Comparison of ENCODE assay signal across 8 mouse cellular contexts in genomic region chr6:118454452-118454851, GRCm38 (mm10). TPM values are rescaled to one million over a fixed set of nuclear protein-coding genes. Genes with fewer than 3 reads are reported as not detected.
A peak's percentile ranks its signal among the peaks of the same experiment; 100 is the strongest.
DNase-seq lines count a peak whose midpoint lies in the region; ATAC-seq and TF ChIP-seq lines count a peak whose summit lies in the region.

No protein-coding gene starts in this region.

- peak overlapping the region; percentile 82 for H3K4me3 ChIP-seq in kidney, embryonic 15.5 days (replicated peaks)
- H3K4me3 ChIP-seq in E14TG2a.4 (replicated peaks; ENCODE audit: low read length), result peak overlapping the region; percentile 88
- H3K4me3 ChIP-seq in embryonic facial prominence, embryonic 14.5 days (ENCODE audit: low read depth, low read length), result peak overlapping the region; percentile 73
- H3K4me3 ChIP-seq in intestine, embryonic 15.5 days (replicated peaks), result peak overlapping the region; percentile 69
- peak overlapping the region; percentile 49 for H3K4me3 ChIP-seq in neural tube, embryonic 11.5 days (ENCODE audit: low read depth, low read length)

- 34% methylated on average over 8 of the region's 8 CpGs for WGBS in kidney, embryonic 15.5 days
- WGBS in embryonic facial prominence, embryonic 14.5 days, result 24% methylated on average over 8 of the region's 8 CpGs
- 36% methylated on average over 8 of the region's 8 CpGs for WGBS in intestine, embryonic 15.5 days
- WGBS in neural tube, embryonic 11.5 days, result 51% methylated on average over 8 of the region's 8 CpGs

- no peaks in the 10 kb centered on the region for H3K27me3 ChIP-seq in kidney, embryonic 15.5 days
- H3K27me3 ChIP-seq in E14TG2a.4 (ENCODE audit: insufficient read depth, low read length), result peaks cover 33% of the 10 kb centered on the region
- H3K27me3 ChIP-seq in embryonic facial prominence, embryonic 14.5 days (replicated peaks; ENCODE audit: control insufficient read depth, insufficient read depth, low read length), result no peaks in the 10 kb centered on the region
- H3K27me3 ChIP-seq in intestine, embryonic 15.5 days (replicated peaks), result no peaks in the 10 kb centered on the region
- H3K27me3 ChIP-seq in neural tube, embryonic 11.5 days (ENCODE audit: control insufficient read depth, insufficient read depth, low read length), result no peaks in the 10 kb centered on the region

- TF ChIP-seq CTCF in E14TG2a.4 (conservative IDR thresholded peaks at IDR 0.05; ENCODE audit: low read length), result no peak

- no peak for ATAC-seq in kidney, embryonic 15.5 days (replicated peaks; ENCODE audit: low FRiP score)
- ATAC-seq in embryonic facial prominence, embryonic 14.5 days (ENCODE audit: low read depth), result 0 out of 2 replicates have a peak, but pooled peaks have one; percentile 1
- ATAC-seq in intestine, embryonic 15.5 days, result no peak
- ATAC-seq in neural tube, embryonic 11.5 days (ENCODE audit: insufficient read depth, low FRiP score, low TSS enrichment), result peak; percentile 42
- no peak for ATAC-seq in cerebellum, adult (ENCODE audit: insufficient number of reproducible peaks, low FRiP score, low TSS enrichment)

- peak overlapping the region; percentile 91 for H3K4me2 ChIP-seq in kidney, embryonic 15.5 days
- peak overlapping the region; percentile 74 for H3K4me2 ChIP-seq in embryonic facial prominence, embryonic 14.5 days (ENCODE audit: low read depth, low read length)
- H3K4me2 ChIP-seq in intestine, embryonic 15.5 days (replicated peaks), result peak overlapping the region; percentile 80
- peak overlapping the region; percentile 55 for H3K4me2 ChIP-seq in neural tube, embryonic 11.5 days (ENCODE audit: low read depth)

- H3K9me3 ChIP-seq in kidney, embryonic 15.5 days (replicated peaks), result no peaks in the 10 kb centered on the region
- H3K9me3 ChIP-seq in E14TG2a.4 (ENCODE audit: low read length), result no peaks in the 10 kb centered on the region
- H3K9me3 ChIP-seq in embryonic facial prominence, embryonic 14.5 days (ENCODE audit: control insufficient read depth, low read length), result no peaks in the 10 kb centered on the region
- no peaks in the 10 kb centered on the region for H3K9me3 ChIP-seq in intestine, embryonic 15.5 days
- H3K9me3 ChIP-seq in neural tube, embryonic 11.5 days (ENCODE audit: control insufficient read depth, low read length), result no peaks in the 10 kb centered on the region

- peak overlapping the region; percentile 96; the same call in 1 of the 2 replicates for H3K27ac ChIP-seq in kidney, embryonic 15.5 days
- peak overlapping the region; percentile 96 for H3K27ac ChIP-seq in embryonic facial prominence, embryonic 14.5 days (replicated peaks; ENCODE audit: low read depth, low read length)
- no peak overlapping the region; the same call in 1 of the 2 replicates for H3K27ac ChIP-seq in intestine, embryonic 15.5 days
- no peak overlapping the region for H3K27ac ChIP-seq in neural tube, embryonic 11.5 days (ENCODE audit: low read depth, low read length)

- H3K4me1 ChIP-seq in kidney, embryonic 15.5 days, result peaks cover 10% of the 10 kb centered on the region
- peaks cover 10% of the 10 kb centered on the region; the same call in 1 of the 2 replicates for H3K4me1 ChIP-seq in E14TG2a.4 (replicated peaks; ENCODE audit: low read depth, low read length)
- 0 out of 2 replicates have a peak, but pooled peaks cover 8% of the 10 kb centered on the region for H3K4me1 ChIP-seq in embryonic facial prominence, embryonic 14.5 days (ENCODE audit: control insufficient read depth, insufficient read depth, low read length)
- H3K4me1 ChIP-seq in intestine, embryonic 15.5 days (replicated peaks), result peaks cover 3% of the 10 kb centered on the region; the same call in 1 of the 2 replicates
- H3K4me1 ChIP-seq in neural tube, embryonic 11.5 days (ENCODE audit: control insufficient read depth, insufficient read depth, low read length), result peaks cover 3% of the 10 kb centered on the region; the same call in 1 of the 2 replicates

- DNase-seq in kidney, postnatal 4 days, result no peak
- DNase-seq in embryonic facial prominence, embryonic 14.5 days (ENCODE audit: low spot score), result no peak
- DNase-seq in neural tube, embryonic 11.5 days (ENCODE audit: low spot score), result no peak
- DNase-seq in urinary bladder, postnatal 4 days (ENCODE audit: low spot score in 2 of 2), result no peak

- H3K36me3 ChIP-seq in kidney, embryonic 15.5 days, result peaks cover 6% of the 10 kb centered on the region
- no peaks in the 10 kb centered on the region for H3K36me3 ChIP-seq in E14TG2a.4 (ENCODE audit: insufficient read depth, low read length)
- peaks cover 17% of the 10 kb centered on the region; the same call in 1 of the 2 replicates for H3K36me3 ChIP-seq in embryonic facial prominence, embryonic 14.5 days (ENCODE audit: control insufficient read depth, insufficient read depth, low read length)
- H3K36me3 ChIP-seq in intestine, embryonic 15.5 days, result no peaks in the 10 kb centered on the region
- H3K36me3 ChIP-seq in neural tube, embryonic 11.5 days (ENCODE audit: control insufficient read depth, insufficient read depth, low read length), result no peaks in the 10 kb centered on the region

- H3K9ac ChIP-seq in kidney, embryonic 15.5 days, result peak overlapping the region; percentile 88
- H3K9ac ChIP-seq in embryonic facial prominence, embryonic 14.5 days (ENCODE audit: low read depth, low read length), result peak overlapping the region; percentile 89
- peak overlapping the region; percentile 76 for H3K9ac ChIP-seq in intestine, embryonic 15.5 days
- H3K9ac ChIP-seq in neural tube, embryonic 11.5 days (ENCODE audit: low read length), result peak overlapping the region; percentile 73

RNA-seq across cellular contexts. Expression of gene Zfp248, which starts 0.9 kb away (rescaled TPM):
- polyA plus RNA-seq in kidney, embryonic 15.5 days (2015; fragmentation: Nextera tagmentation; extraction: Ambion mirVana), result 10.1 and 10.2 TPM in 2 replicates
- polyA plus RNA-seq in embryonic facial prominence, embryonic 14.5 days (2014; fragmentation: Nextera tagmentation; extraction: Ambion mirVana), result 7.7 and 8.1 TPM in 2 replicates
- 5.0 and 5.3 TPM in 2 replicates for polyA plus RNA-seq in intestine, embryonic 15.5 days (2015; fragmentation: Nextera tagmentation; extraction: Ambion mirVana)
- polyA plus RNA-seq in neural tube, embryonic 11.5 days (2014; fragmentation: Nextera tagmentation; extraction: Ambion mirVana), result 12.9 and 13.7 TPM in 2 replicates

RNA-seq across cellular contexts. Expression of gene Zfp9, which starts 24.7 kb away (rescaled TPM):
- 7.8 and 8.4 TPM in 2 replicates for polyA plus RNA-seq in kidney, embryonic 15.5 days (2015; fragmentation: Nextera tagmentation; extraction: Ambion mirVana)
- 18.5 and 18.9 TPM in 2 replicates for polyA plus RNA-seq in embryonic facial prominence, embryonic 14.5 days (2014; fragmentation: Nextera tagmentation; extraction: Ambion mirVana)
- 7.2 and 7.5 TPM in 2 replicates for polyA plus RNA-seq in intestine, embryonic 15.5 days (2015; fragmentation: Nextera tagmentation; extraction: Ambion mirVana)
- 11.3 and 11.7 TPM in 2 replicates for polyA plus RNA-seq in neural tube, embryonic 11.5 days (2014; fragmentation: Nextera tagmentation; extraction: Ambion mirVana)

RNA-seq across cellular contexts. Expression of gene Bms1, which starts 35.2 kb away (rescaled TPM):
- polyA plus RNA-seq in kidney, embryonic 15.5 days (2015; fragmentation: Nextera tagmentation; extraction: Ambion mirVana), result 38.9 and 41.1 TPM in 2 replicates
- polyA plus RNA-seq in embryonic facial prominence, embryonic 14.5 days (2014; fragmentation: Nextera tagmentation; extraction: Ambion mirVana), result 29.6 and 32.7 TPM in 2 replicates
- polyA plus RNA-seq in intestine, embryonic 15.5 days (2015; fragmentation: Nextera tagmentation; extraction: Ambion mirVana), result 29.4 and 29.9 TPM in 2 replicates
- 43.9 and 50.0 TPM in 2 replicates for polyA plus RNA-seq in neural tube, embryonic 11.5 days (2014; fragmentation: Nextera tagmentation; extraction: Ambion mirVana)

Comparison
In these comparisons a context has a peak if more than half of its experiments do, and no peak if none do; other contexts are left out.
1. ATAC-seq: peak in embryonic facial prominence, embryonic 14.5 days (single experiment) and neural tube, embryonic 11.5 days (single experiment); none in kidney, embryonic 15.5 days (single experiment), intestine, embryonic 15.5 days (single experiment) and cerebellum, adult (single experiment).
2. H3K27ac ChIP-seq: peak in kidney, embryonic 15.5 days (single experiment) and embryonic facial prominence, embryonic 14.5 days (single experiment); none in intestine, embryonic 15.5 days (single experiment) and neural tube, embryonic 11.5 days (single experiment).
3. Peak in every context shown above with its lines, with median percentiles within 50 percentile points of each other: H3K4me2 ChIP-seq, H3K4me3 ChIP-seq and H3K9ac ChIP-seq.